Mouse (Mus musculus) neural tube, embryonic 10.5 days (tissue): ENCODE measurements around the gene Med17.

Source experiments
- DNase-seq: peaks from one replicate; pipeline ENCODE4 v3.0.0-alpha.2; 2017; ENCODE audit warnings: low spot score; ENCODE audit errors: extremely low spot score

The Med17 gene

GRCm38 (mm10) chr9:15237516-15238296 is 42.0 kb downstream of the Med17 start:
- no peak for DNase-seq

GRCm38 (mm10) chr9:15235986-15236385 is 43.7 kb downstream of the Med17 start:
- DNase-seq, result no peak

- no peak for DNase-seq
Observed at GRCm38 (mm10) chr9:15233604-15234003, 46.1 kb downstream of the Med17 start.

- no peak for DNase-seq
Observed at GRCm38 (mm10) chr9:15232445-15232844, 47.3 kb downstream of the Med17 start.

DNA sequence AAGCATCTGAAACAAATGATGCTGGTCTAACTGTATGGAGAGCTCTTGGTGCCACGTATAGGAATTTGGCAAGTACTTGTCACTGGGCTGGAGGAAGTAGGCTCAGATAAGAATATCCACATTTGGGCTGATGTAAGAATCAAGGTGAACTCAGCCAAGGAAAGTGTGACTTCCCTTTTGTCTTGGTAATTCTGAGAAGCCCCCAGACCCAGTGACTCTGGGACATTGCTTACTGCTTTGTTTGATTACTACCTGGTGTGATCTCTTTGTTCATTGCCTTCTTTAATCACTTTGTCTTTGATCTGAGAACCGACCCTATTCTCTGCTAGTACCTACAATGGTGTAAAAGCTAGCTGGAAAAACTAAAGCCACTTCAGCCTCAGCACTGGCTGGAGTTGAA is 54.8 kb downstream of the Med17 start:
- DNase-seq, result no peak

DNA sequence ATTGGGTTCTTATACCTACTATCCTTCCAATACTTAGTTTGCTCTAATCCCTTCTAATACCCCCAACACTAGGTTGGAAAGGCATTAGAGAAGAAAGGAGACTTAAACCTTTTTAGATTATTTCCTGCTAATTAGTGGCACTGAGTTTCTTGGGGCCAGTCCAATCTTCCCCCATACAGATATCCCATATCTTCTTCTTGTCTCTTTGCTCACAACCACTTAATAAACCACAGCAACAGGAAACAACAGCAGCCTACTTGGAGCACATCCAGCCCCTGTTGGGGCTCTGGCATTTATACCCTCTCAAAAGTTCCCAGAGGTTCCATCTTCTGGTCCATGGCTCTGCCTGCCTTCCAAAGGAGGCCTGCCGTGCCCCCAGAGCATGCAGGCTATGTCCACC is 66.0 kb downstream of the Med17 start:
- DNase-seq, result no peak

DNA sequence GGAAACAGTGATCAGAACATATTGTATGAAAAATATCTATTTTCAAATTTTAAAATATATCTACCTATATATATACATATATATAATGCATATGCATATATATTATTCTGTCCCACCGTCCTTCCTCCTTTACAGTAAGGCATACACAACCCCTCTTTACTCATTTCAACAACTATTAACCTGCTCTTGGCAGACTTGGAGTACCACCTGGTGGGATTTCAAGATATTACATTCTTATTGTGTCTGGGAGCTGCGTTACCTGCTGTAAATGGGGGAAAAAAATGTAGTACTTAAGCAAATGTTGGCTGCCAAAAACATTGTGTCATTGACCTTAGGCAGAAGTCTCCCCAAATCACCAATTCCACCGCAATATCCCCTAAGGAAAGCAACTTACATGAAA is 67.9 kb downstream of the Med17 start:
- no peak for DNase-seq
